Mouse (Mus musculus) lung, postnatal 0 days (tissue): ENCODE data around the gene Cygb. TPM values are rescaled to one million over a fixed set of nuclear protein-coding genes. Genes with fewer than 3 reads are reported as not detected.
A peak's percentile ranks its signal among the peaks of the same experiment; 100 is the strongest.
"Not testable (repeated sequence)": the region's sequence is repeated elsewhere in the genome, so short reads cannot be mapped to it uniquely, and the experiment has no call there.

Source experiments
- ATAC-seq: fragments of 200-750 bp; cut with Nextera tagmentation; 2 replicates; pipeline ENCODE4 v1.8.0; 2017; ENCODE audit warnings: moderate library complexity
- DNase-seq: peaks from one replicate; pipeline ENCODE4 v3.0.0-alpha.2; 2016; ENCODE audit warnings: low spot score
- H3K27ac ChIP-seq: fragments of 300-500 bp; sonication (generic); 2 replicates; pipeline ENCODE4 v1.5.1; 2014; ENCODE audit warnings: antibody characterized with exemption, mild to moderate bottlenecking, low read length, mixed read lengths
- H3K27me3 ChIP-seq: fragments of 300-500 bp; sonication (generic); replicated peaks from 2 replicates; pipeline ENCODE4 v1.6.1; 2014; ENCODE audit warnings: low read length, mixed read lengths; ENCODE audit not compliant: insufficient read depth
- H3K36me3 ChIP-seq: fragments of 300-500 bp; sonication (generic); 2 replicates; pipeline ENCODE4 v1.6.1; 2014; ENCODE audit warnings: low read length, mixed read lengths; ENCODE audit not compliant: insufficient read depth
- H3K4me1 ChIP-seq: fragments of 300-500 bp; sonication (generic); 2 replicates; pipeline ENCODE4 v1.6.1; 2014; ENCODE audit warnings: antibody characterized with exemption, low read depth, low read length, mixed read lengths; ENCODE audit not compliant: insufficient read depth
- H3K4me2 ChIP-seq: fragments of 300-500 bp; sonication (generic); replicated peaks from 2 replicates; pipeline ENCODE4 v1.6.1; 2014; ENCODE audit warnings: low read depth, mild to moderate bottlenecking, low read length, moderate library complexity, mixed read lengths
- H3K4me3 ChIP-seq: fragments of 300-500 bp; sonication (generic); 2 replicates; pipeline ENCODE4 v1.5.1; 2014; ENCODE audit warnings: low read depth, low read length
- H3K9ac ChIP-seq: fragments of 300-500 bp; sonication (generic); replicated peaks from 2 replicates; pipeline ENCODE4 v1.6.1; 2014; ENCODE audit warnings: low read depth, mild to moderate bottlenecking
- H3K9me3 ChIP-seq: fragments of 300-500 bp; sonication (generic); 2 replicates; pipeline ENCODE4 v1.6.1; 2016; ENCODE audit warnings: low read length, mixed read lengths
- CTCF ChIP-seq: IDR thresholded peaks from 2 replicates; pipeline ENCODE4 v1.5.1; 2016; ENCODE audit warnings: antibody characterized with exemption, mild to moderate bottlenecking
- EP300 ChIP-seq: IDR thresholded peaks from 2 replicates; pipeline ENCODE4 v1.6.1; 2016; ENCODE audit warnings: antibody characterized with exemption, mild to moderate bottlenecking, control low read depth
- WGBS: fragments of 180-500 bp; shearing (Covaris S2); extraction: QIAGEN DNeasy Blood & Tissue Kit; methylation state at CpG from one replicate; pipeline ENCODE4 v1.1.7; 2014; 5-methylcytosine and 5-hydroxymethylcytosine counted together
- polyA plus RNA-seq: library from polyadenylated mRNA; unstranded; fragments of >200 nt; fragmentation: Nextera tagmentation; extraction: Ambion mirVana; gene quantifications from 2 replicates; pipeline ENCODE4 v1.2.1, GENCODE M21; 2015

Cygb gene
- polyA plus RNA-seq, 1 experiment from 2014 or later, result 32.0 TPM

- DNase-seq (no peak), ATAC-seq (no peak)
- H3K9ac ChIP-seq, result no peak overlapping the region
- no peaks in the 10 kb centered on the region for H3K9me3 ChIP-seq
- WGBS, result 48% methylated on average over 21 of the region's 21 CpGs
- no peak for TF ChIP-seq CTCF
- TF ChIP-seq EP300, result no peak
- H3K27me3 ChIP-seq, result no peaks in the 10 kb centered on the region
- peaks cover 19% of the 10 kb centered on the region for H3K4me1 ChIP-seq
- no peak overlapping the region for H3K4me2 ChIP-seq
- H3K36me3 ChIP-seq, result no peaks in the 10 kb centered on the region
- no peak overlapping the region for H3K4me3 ChIP-seq
- H3K27ac ChIP-seq, result no peak overlapping the region; the same call in 1 of the 2 replicates
These were observed 9.6 kb downstream of the Cygb start for GRCm38 (mm10) chr11:116644225-116645112.

- WGBS, result 14% methylated on average over 19 of the region's 19 CpGs
- Histone ChIP-seq H3K9me3 (no peaks in the 10 kb centered on the region), H3K27me3 (no peaks in the 10 kb centered on the region), H3K9ac (no peak overlapping the region), H3K36me3 (no peaks in the 10 kb centered on the region), H3K4me3 (no peak overlapping the region), H3K4me2 (no peak overlapping the region; the same call in 1 of the 2 replicates), H3K4me1 (peaks cover 19% of the 10 kb centered on the region), H3K27ac (no peak overlapping the region)
- TF ChIP-seq EP300 (no peak), CTCF (no peak)
- no peak for ATAC-seq
- no peak for DNase-seq
These were observed 10.4 kb downstream of the Cygb start for GRCm38 (mm10) chr11:116643579-116644224.

- no peak overlapping the region for H3K27ac ChIP-seq
- no peaks in the 10 kb centered on the region for H3K36me3 ChIP-seq
- peaks cover 12% of the 10 kb centered on the region for H3K4me1 ChIP-seq
- 37% methylated on average over 14 of the region's 14 CpGs for WGBS
- H3K27me3 ChIP-seq, result no peaks in the 10 kb centered on the region
- H3K4me2 ChIP-seq, result no peak overlapping the region; the same call in 1 of the 2 replicates
- no peak overlapping the region for H3K4me3 ChIP-seq
- TF ChIP-seq CTCF, result peak; percentile 98
- peak; percentile 49 for TF ChIP-seq EP300
- no peaks in the 10 kb centered on the region for H3K9me3 ChIP-seq
- H3K9ac ChIP-seq, result no peak overlapping the region
- peak; percentile 93 for DNase-seq
- peak; percentile 55 for ATAC-seq
These were observed 11.2 kb downstream of the Cygb start for GRCm38 (mm10) chr11:116642681-116643578.

- Histone ChIP-seq H3K4me1 (peaks cover 5% of the 10 kb centered on the region; the same call in 1 of the 2 replicates), H3K9me3 (no peaks in the 10 kb centered on the region), H3K27me3 (no peaks in the 10 kb centered on the region), H3K4me2 (no peak overlapping the region), H3K27ac (no peak overlapping the region), H3K4me3 (no peak overlapping the region), H3K9ac (no peak overlapping the region), H3K36me3 (no peaks in the 10 kb centered on the region)
- ATAC-seq, result no peak
- TF ChIP-seq EP300 (no peak), CTCF (no peak)
- 67% methylated on average over 3 of the region's 3 CpGs for WGBS
- no peak for DNase-seq
These were observed 12.4 kb downstream of the Cygb start for GRCm38 (mm10) chr11:116641731-116642130.

GRCm38 (mm10) chr11:116641168-116641567 lies 12.9 kb downstream of the Cygb start:
- Histone ChIP-seq H3K36me3 (no peaks in the 10 kb centered on the region), H3K4me1 (peaks cover 5% of the 10 kb centered on the region; the same call in 1 of the 2 replicates), H3K27me3 (no peaks in the 10 kb centered on the region), H3K4me2 (no peak overlapping the region), H3K9me3 (no peaks in the 10 kb centered on the region), H3K27ac (no peak overlapping the region), H3K9ac (no peak overlapping the region), H3K4me3 (no peak overlapping the region)
- TF ChIP-seq CTCF (peak; percentile 73), EP300 (no peak)
- peak; percentile 57 for DNase-seq
- no peak for ATAC-seq
- 54% methylated on average over 5 of the region's 5 CpGs for WGBS

GRCm38 (mm10) chr11:116636607-116637006 lies 17.5 kb downstream of the Cygb start:
- peak; percentile 43 for TF ChIP-seq CTCF
- not testable (repeated sequence) for ATAC-seq, H3K4me1 ChIP-seq, H3K27ac ChIP-seq, H3K9me3 ChIP-seq, H3K9ac ChIP-seq, H3K4me2 ChIP-seq, DNase-seq, H3K27me3 ChIP-seq, H3K4me3 ChIP-seq, H3K36me3 ChIP-seq
- WGBS, result 65% methylated on average over 8 of the region's 8 CpGs
